Comparison of ENCODE assay signal across 8 mouse cellular contexts in the genomic region with DNA sequence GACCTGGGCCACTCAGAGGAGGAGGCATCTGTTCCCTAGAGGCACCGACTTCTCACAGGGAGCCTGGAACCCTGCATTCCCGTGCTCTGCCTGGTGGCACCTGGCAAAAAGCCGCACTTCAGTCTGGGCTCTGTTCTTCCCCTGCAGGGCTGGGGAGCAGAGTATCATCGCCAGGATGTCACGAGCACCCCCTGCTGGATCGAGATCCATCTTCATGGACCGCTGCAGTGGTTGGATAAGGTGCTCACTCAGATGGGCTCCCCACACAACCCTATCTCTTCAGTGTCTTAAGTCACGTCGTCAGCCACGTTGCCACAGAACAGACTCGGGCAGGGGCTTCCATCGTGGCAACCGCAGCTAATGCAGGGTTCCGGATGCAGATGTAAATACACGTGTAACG. TPM values are rescaled to one million over a fixed set of nuclear protein-coding genes. Genes with fewer than 3 reads are reported as not detected.
DNase-seq lines count a peak whose midpoint lies in the region; ATAC-seq lines count a peak whose summit lies in the region.

No protein-coding gene starts in this region.

- H3K4me1 ChIP-seq in heart, embryonic 13.5 days, result peaks cover 9% of the 10 kb centered on the region
- H3K4me1 ChIP-seq in kidney, embryonic 16.5 days (ENCODE audit: insufficient read depth, low read length), result no peaks in the 10 kb centered on the region
- H3K4me1 ChIP-seq in liver, embryonic 13.5 days (replicated peaks), result no peaks in the 10 kb centered on the region

- no peak overlapping the region for H3K4me2 ChIP-seq in heart, embryonic 13.5 days
- H3K4me2 ChIP-seq in kidney, embryonic 16.5 days (replicated peaks; ENCODE audit: low read depth, low read length), result no peak overlapping the region
- no peak overlapping the region for H3K4me2 ChIP-seq in liver, embryonic 13.5 days

- H3K9me3 ChIP-seq in heart, embryonic 13.5 days, result peaks cover 6% of the 10 kb centered on the region; the same call in 1 of the 2 replicates
- peaks cover 14% of the 10 kb centered on the region for H3K9me3 ChIP-seq in kidney, embryonic 16.5 days (ENCODE audit: low read length)
- peaks cover 6% of the 10 kb centered on the region; the same call in 1 of the 2 replicates for H3K9me3 ChIP-seq in liver, embryonic 13.5 days (replicated peaks)

- ATAC-seq in common myeloid progenitor, adult 5-6 weeks (replicated peaks; ENCODE audit: low read depth, poor library complexity, severe bottlenecking), result peak; percentile 95
- no peak for ATAC-seq in heart, embryonic 13.5 days (ENCODE audit: extremely low read depth, insufficient number of reproducible peaks, low FRiP score, low TSS enrichment)
- ATAC-seq in kidney, embryonic 16.5 days (ENCODE audit: low FRiP score, low TSS enrichment), result peak; percentile 82
- peak; percentile 57; the same call in 1 of the 2 replicates for ATAC-seq in liver, embryonic 13.5 days (ENCODE audit: low read depth)

- WGBS in heart, embryonic 13.5 days, result 28% methylated on average over 16 of the region's 16 CpGs
- WGBS in kidney, embryonic 16.5 days, result 43% methylated on average over 16 of the region's 16 CpGs
- WGBS in liver, embryonic 13.5 days (ENCODE audit: insufficient replicate concordance), result 26% methylated on average over 16 of the region's 16 CpGs

- peak; percentile 11 for DNase-seq in 3T3-L1 (ENCODE audit: low read depth, low spot score)
- DNase-seq in Muller cell, postnatal 12 days (ENCODE audit: inconsistent ontology term), result peak; percentile 5
- peak; percentile 18 for DNase-seq in liver, embryonic 13.5 days
- peak; percentile 49 for DNase-seq in naive thymus-derived CD4-positive, alpha-beta T cell, adult 2 months (ENCODE audit: low read depth)
- peak; percentile 31 for DNase-seq in thymus, postnatal 0 days (ENCODE audit: low spot score)

- H3K36me3 ChIP-seq in heart, embryonic 13.5 days, result peaks cover 20% of the 10 kb centered on the region
- H3K36me3 ChIP-seq in kidney, embryonic 16.5 days (ENCODE audit: insufficient read depth, low read length), result peaks cover 16% of the 10 kb centered on the region
- H3K36me3 ChIP-seq in liver, embryonic 13.5 days, result no peaks in the 10 kb centered on the region

- no peaks in the 10 kb centered on the region for H3K27me3 ChIP-seq in heart, embryonic 13.5 days (replicated peaks)
- H3K27me3 ChIP-seq in kidney, embryonic 16.5 days (ENCODE audit: insufficient read depth, low read length), result no peaks in the 10 kb centered on the region
- no peaks in the 10 kb centered on the region for H3K27me3 ChIP-seq in liver, embryonic 13.5 days

- H3K27ac ChIP-seq in heart, embryonic 13.5 days (replicated peaks), result no peak overlapping the region
- H3K27ac ChIP-seq in kidney, embryonic 16.5 days (ENCODE audit: low read length), result no peak overlapping the region
- no peak overlapping the region for H3K27ac ChIP-seq in liver, embryonic 13.5 days

- no peak overlapping the region for H3K4me3 ChIP-seq in heart, embryonic 13.5 days
- H3K4me3 ChIP-seq in kidney, embryonic 16.5 days (ENCODE audit: low read length), result no peak overlapping the region
- H3K4me3 ChIP-seq in liver, embryonic 13.5 days (replicated peaks), result no peak overlapping the region

- H3K9ac ChIP-seq in heart, embryonic 13.5 days, result 0 out of 2 replicates have a peak overlapping the region, but pooled peaks have one; percentile 42
- H3K9ac ChIP-seq in kidney, embryonic 16.5 days (replicated peaks; ENCODE audit: low read length), result no peak overlapping the region
- no peak overlapping the region for H3K9ac ChIP-seq in liver, embryonic 13.5 days

RNA-seq across cellular contexts. Expression of a gene that starts 10.4 kb away (rescaled TPM):
- 39.8 and 57.0 TPM in 2 replicates for total RNA-seq in common myeloid progenitor, adult 5-6 weeks (2017)
- polyA plus RNA-seq in heart, embryonic 13.5 days (2015; fragmentation: Nextera tagmentation; extraction: Ambion mirVana), result 22.6 and 26.0 TPM in 2 replicates
- polyA plus RNA-seq in kidney, embryonic 16.5 days (2015; fragmentation: Nextera tagmentation; extraction: Ambion mirVana), result 26.8 and 31.5 TPM in 2 replicates
- 16.6 and 20.9 TPM in 2 replicates for polyA plus RNA-seq in liver, embryonic 13.5 days (2015; fragmentation: Nextera tagmentation; extraction: Ambion mirVana)
- polyA plus RNA-seq in thymus, postnatal 0 days (2015; fragmentation: Nextera tagmentation; extraction: Ambion mirVana), result 52.0 and 52.2 TPM in 2 replicates

RNA-seq across cellular contexts. Expression of a gene that starts 41.8 kb away (rescaled TPM):
- total RNA-seq in common myeloid progenitor, adult 5-6 weeks (2017), result not detected in 2 replicates
- polyA plus RNA-seq in heart, embryonic 13.5 days (2015; fragmentation: Nextera tagmentation; extraction: Ambion mirVana), result 0.75 and 1.1 TPM in 2 replicates
- 1.4 and 1.6 TPM in 2 replicates for polyA plus RNA-seq in kidney, embryonic 16.5 days (2015; fragmentation: Nextera tagmentation; extraction: Ambion mirVana)
- polyA plus RNA-seq in liver, embryonic 13.5 days (2015; fragmentation: Nextera tagmentation; extraction: Ambion mirVana), result 0.06 and 0.09 TPM in 2 replicates
- polyA plus RNA-seq in thymus, postnatal 0 days (2015; fragmentation: Nextera tagmentation; extraction: Ambion mirVana), result 0.26 TPM in 2 replicates
